Mouse (Mus musculus) adrenal gland, postnatal 4 days (tissue): Measurements from ENCODE around the gene Brsk2. TPM values are rescaled to one million over a fixed set of nuclear protein-coding genes. Genes with fewer than 3 reads are reported as not detected.

Source experiments
- DNase-seq, 2 experiments: peaks; one replicate each; pipeline ENCODE4 v3.0.0; 2021 to 2022; ENCODE audit warnings: low spot score in 2 of 2, mixed read lengths in 2 of 2
- microRNA-seq: library from miRNA; unstranded; fragments of <30 nt; microRNA quantifications from one replicate; pipeline ENCODE4 v1.2.0, GENCODE M21; 2021
- total RNA-seq, 2 experiments: library from RNA; stranded (reverse); gene quantifications; 2 replicates each; pipeline ENCODE4 v1.2.3; 2021

The Brsk2 gene
- total RNA-seq, 2 experiments from 2014 or later: 7.0 to 7.3 TPM

DNA sequence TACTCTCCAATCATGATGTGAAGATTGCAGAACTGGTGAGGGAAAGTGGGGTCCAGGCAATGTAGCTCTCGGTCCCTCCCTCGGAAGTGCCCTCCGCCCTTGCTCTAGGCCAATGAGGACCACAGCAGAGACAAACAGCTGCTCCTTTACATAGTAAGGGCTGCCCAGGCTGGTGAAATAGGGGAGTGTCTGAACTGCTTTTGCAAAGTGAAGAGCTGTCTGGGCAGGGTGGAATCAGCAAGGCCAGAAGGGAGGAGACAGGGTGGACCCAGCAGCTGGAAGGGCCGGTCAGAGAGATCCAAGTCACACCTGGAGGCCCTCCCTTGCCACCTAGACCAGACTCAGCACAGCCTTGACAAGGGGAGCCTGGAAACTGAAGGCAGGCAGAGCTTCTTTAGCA, 76.4 kb downstream of the Brsk2 start:
- DNase-seq: no peak

DNA sequence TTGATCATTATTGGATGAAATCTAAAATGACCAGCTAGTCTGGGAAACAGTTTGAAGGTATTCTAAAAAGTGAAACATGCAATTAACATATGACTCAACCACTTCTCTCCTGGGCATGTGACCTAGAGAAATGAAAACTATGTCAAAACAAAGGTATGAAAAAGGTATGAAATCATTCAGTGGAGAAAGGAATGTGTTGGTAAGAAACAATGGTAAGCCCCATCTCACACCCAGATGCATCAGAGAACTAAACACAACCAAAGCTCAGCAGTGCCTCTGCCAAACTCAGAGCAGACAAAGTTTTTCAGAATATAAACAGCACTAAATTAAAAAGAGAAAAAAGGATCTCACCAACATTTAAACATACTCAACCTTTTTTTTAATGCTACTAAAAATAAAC, 80.5 kb downstream of the Brsk2 start:
- DNase-seq: no peak

DNA sequence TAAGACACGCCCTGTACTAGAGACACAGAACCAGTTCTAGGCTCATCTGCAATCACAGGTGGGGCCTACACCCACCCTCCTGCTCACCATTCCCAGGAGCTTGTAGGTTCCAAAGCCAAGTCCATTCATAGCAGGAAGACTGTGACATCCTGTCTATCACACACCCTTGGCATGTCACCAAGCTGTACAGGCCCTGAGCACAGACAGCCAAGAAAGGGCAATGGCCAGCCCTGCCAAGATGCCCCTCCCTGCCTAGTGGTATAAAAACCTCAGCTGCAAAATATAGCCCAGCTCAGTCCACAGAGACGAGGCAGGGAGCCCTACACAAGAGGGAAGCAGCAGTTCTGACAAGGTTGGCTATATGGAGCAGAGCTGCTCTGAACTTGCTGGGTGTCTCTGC, 84.6 kb downstream of the Brsk2 start:
- DNase-seq: no peak

DNA sequence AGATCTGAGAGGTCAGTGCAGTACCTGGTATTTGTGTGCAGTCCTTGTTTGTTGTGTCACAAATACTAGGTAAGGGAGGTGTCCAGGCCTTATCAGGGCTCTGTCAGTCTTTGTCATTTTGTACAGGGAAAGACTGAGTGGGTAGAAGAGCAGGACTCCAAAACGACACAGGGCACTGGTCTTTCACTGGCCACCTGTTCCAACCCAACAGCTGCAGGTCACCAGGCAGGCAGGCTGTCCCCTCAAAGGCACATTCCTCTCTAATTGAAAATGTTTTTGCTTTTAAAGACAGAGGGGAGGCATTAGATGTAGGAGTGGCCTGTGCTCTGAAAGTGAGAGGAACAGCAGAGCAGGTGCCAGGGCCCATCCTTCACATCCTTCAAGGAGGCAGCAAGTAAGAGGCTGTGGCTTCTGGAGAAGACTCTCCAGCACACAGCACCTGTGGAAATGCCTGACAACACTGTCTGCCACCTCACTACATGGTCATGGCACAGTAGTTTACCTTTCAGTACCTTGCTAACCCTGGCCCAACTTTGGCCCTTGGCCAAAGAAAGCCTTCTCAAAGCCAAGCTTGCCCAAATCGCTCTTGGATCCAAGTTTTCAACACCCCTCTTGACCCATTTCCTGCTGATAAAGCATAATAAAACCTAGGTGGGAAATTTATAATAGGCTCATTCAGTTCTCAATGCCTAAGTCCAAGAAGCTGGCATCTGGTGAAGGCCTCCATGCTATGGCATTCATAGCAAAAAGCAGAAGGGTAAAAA, 85.7 kb downstream of the Brsk2 start:
- DNase-seq: no peak

DNA sequence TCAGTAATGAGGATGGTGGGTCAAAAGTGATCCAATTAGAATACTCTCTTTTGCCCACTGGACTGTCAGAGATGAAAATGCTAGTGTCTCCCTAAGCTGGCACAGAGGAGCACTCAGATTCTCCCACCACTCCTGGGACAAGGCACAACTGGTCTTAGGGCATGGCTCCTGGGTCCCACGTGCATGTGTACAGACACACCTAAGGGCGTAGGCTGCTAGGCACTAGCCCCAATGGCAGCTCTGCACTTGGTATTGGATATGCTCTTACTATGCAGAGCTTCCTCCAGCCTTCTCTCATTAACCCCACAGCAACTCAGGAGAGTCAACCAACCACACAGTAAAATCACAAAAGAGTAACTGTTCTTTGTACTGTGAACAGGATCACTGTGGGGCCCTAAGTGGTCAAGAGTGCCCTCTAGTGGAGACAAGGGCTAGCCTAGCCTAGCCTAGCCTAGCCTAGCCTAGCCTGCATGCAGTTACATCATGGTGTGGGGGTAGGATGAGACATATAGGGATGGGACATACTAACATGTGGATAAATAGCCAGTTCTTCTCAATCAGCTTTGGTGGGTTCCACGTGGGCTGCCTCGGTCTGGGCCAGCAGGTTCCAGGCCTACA, 88.1 kb downstream of the Brsk2 start:
- no peak for DNase-seq

DNA sequence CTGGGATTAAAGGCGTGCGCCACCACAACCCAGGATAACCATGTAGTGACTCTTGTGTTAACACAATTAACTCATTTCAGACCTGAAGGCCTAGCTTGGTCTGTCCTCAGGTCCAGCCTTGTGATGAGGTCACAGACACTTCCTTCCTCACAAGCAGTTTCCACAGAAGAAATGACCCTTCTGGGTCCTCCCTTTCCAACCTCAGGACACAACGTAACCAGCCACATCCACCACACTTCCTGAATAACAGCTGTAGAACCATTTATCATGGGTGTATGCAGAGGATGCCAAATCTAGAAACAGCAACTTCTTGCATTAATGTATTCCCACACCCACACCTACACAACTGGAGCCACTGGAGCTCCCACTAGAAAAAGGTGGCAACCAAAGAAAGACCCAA, 91.2 kb downstream of the Brsk2 start:
- DNase-seq: no peak

DNA sequence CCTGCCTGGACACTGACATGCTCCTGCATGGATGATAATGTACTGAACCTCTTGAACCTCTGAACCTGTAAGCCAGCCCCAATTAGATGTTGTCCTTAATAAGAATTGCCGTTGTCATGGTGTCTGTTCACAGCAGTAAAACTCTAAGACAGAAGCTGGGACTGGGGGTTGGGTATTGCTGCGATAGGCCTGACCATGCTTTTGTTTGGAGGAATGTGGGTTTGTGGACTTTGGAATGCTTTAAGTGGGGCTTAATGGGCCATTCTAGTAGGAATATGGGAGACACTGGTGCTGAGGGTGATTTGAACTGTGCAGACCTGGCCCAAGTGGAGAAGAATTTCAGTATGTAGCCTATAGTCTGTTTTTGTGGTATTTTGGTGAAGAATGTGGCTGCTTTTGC, 95.8 kb downstream of the Brsk2 start:
- no peak for DNase-seq

DNA sequence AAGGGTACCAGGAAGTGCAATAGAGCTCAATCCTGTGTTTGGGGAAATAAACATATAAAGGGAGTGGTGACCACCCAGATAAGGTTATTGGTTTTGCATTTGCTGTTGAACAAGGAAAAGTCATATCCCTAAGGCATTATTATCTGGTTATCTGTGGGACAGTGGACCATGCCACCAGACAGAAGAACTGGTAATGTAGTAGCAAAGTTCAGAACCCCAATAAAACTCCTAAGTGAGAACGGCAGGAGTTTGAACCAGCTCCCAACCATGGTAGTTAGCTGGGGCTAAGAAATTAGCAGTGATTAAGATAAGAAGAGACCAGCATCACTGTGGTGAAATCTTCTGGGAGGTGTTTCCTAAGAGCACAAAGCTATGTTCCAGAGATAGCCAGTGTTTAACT, 96.4 kb downstream of the Brsk2 start:
- DNase-seq: no peak

DNA sequence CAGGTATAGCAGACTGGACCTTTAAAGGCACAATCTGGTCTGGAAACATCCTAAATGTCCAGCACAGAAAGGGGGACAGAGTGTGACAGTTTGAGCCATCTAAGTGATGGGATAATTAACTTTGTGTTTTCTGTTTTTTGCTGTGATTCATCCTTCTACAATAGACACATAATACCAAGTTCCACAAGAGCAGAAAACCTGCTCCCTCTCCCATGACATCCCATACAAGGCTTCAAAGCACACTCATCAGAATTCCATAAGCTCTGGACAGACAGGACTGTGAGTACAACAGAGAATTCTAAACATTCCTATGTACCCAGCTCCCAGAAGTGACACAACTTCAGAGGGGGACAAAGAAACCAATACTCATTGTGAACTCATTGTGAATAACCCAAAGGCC, 101.0 kb downstream of the Brsk2 start:
- no peak for DNase-seq

Small RNAs within 50 kb of the gene (microRNA-seq; reads per million reads assigned to microRNA genes)
- gene Mir3104: not detected

Other genes starting within 250 kb of the Brsk2 start
- gene Muc5ac, start 160.8 kb upstream of the Brsk2 start, total RNA-seq: not detected
- gene Muc5b, start 110.7 kb upstream of the Brsk2 start, total RNA-seq: not detected
- gene Tollip, start 31.2 kb upstream of the Brsk2 start, total RNA-seq: 10 to 100 TPM; 54.1 to 57.8 TPM
- 10 to 100 TPM; 50.1 to 52.1 TPM for gene Mob2, start 111.3 kb downstream of the Brsk2 start, total RNA-seq
- gene Dusp8, start 146.1 kb downstream of the Brsk2 start, total RNA-seq: 1 to 10 TPM; 9.2 to 9.3 TPM
- gene Gm45618, start 171.0 kb downstream of the Brsk2 start, total RNA-seq: not detected
- not detected for gene Gm39115, start 186.3 kb downstream of the Brsk2 start, total RNA-seq
- gene Gm45337, start 194.9 kb downstream of the Brsk2 start, total RNA-seq: not detected
- gene Gm29735, start 207.4 kb downstream of the Brsk2 start, total RNA-seq: not detected
- gene Gm4553, start 216.0 kb downstream of the Brsk2 start, total RNA-seq: not detected
- gene Krtap5-2, start 226.3 kb downstream of the Brsk2 start, total RNA-seq: not detected
- not detected for gene Gm10153, start 240.6 kb downstream of the Brsk2 start, total RNA-seq